Mouse (Mus musculus): ENCODE measurements at regions not wholly inside any gene's neighbourhood (a gene's known extent, or its start where the extent isn't known, plus 50 kb on each side); places are given as distances from the start of the nearest gene placed in this dataset.

- Histone ChIP-seq H3K27ac (ENCODE audit: low read depth) (no peak overlapping the region), H3K9ac (replicated peaks; ENCODE audit: low read depth, low read length) (no peak overlapping the region), H3K4me1 (ENCODE audit: control insufficient read depth, insufficient read depth) (no peaks in the 10 kb centered on the region), H3K36me3 (replicated peaks; ENCODE audit: control insufficient read depth, insufficient read depth, low read length) (no peaks in the 10 kb centered on the region), H3K4me2 (ENCODE audit: low read depth, low read length) (no peak overlapping the region), H3K27me3 (ENCODE audit: control insufficient read depth, insufficient read depth, low read length) (no peaks in the 10 kb centered on the region), H3K9me3 (replicated peaks; ENCODE audit: control insufficient read depth, low read length) (no peaks in the 10 kb centered on the region), H3K4me3 (ENCODE audit: low read depth, low read length) (no peak overlapping the region)
- DNase-seq (ENCODE audit: low spot score) (no peak), ATAC-seq (ENCODE audit: insufficient read depth, low read depth) (no peak)
- TF ChIP-seq EP300 (IDR thresholded peaks at IDR 0.05; ENCODE audit: low read depth) (no peak), CTCF (IDR thresholded peaks at IDR 0.05; ENCODE audit: low read depth) (no peak)
- 63% methylated on average over 7 of the region's 7 CpGs for WGBS
Observed at GRCm38 (mm10) chr4:67589976-67590727, 762.8 kb downstream of the Tlr4 start.

GRCm38 (mm10) chr4:67607166-67607565, 779.8 kb downstream of the Tlr4 start:
- H3K9ac ChIP-seq (replicated peaks; ENCODE audit: low read depth, low read length): no peak overlapping the region
- no peaks in the 10 kb centered on the region for H3K4me1 ChIP-seq (ENCODE audit: control insufficient read depth, insufficient read depth)
- no peak for TF ChIP-seq CTCF (IDR thresholded peaks at IDR 0.05; ENCODE audit: low read depth)
- no peak for TF ChIP-seq EP300 (IDR thresholded peaks at IDR 0.05; ENCODE audit: low read depth)
- H3K4me2 ChIP-seq (ENCODE audit: low read depth, low read length): no peak overlapping the region
- no peak overlapping the region for H3K4me3 ChIP-seq (ENCODE audit: low read depth, low read length)
- ATAC-seq (ENCODE audit: insufficient read depth, low read depth): no peak
- H3K9me3 ChIP-seq (replicated peaks; ENCODE audit: control insufficient read depth, low read length): no peaks in the 10 kb centered on the region
- H3K27ac ChIP-seq (ENCODE audit: low read depth): no peak overlapping the region
- no peak for DNase-seq (ENCODE audit: low spot score)
- H3K36me3 ChIP-seq (replicated peaks; ENCODE audit: control insufficient read depth, insufficient read depth, low read length): no peaks in the 10 kb centered on the region
- no peaks in the 10 kb centered on the region for H3K27me3 ChIP-seq (ENCODE audit: control insufficient read depth, insufficient read depth, low read length)

DNA sequence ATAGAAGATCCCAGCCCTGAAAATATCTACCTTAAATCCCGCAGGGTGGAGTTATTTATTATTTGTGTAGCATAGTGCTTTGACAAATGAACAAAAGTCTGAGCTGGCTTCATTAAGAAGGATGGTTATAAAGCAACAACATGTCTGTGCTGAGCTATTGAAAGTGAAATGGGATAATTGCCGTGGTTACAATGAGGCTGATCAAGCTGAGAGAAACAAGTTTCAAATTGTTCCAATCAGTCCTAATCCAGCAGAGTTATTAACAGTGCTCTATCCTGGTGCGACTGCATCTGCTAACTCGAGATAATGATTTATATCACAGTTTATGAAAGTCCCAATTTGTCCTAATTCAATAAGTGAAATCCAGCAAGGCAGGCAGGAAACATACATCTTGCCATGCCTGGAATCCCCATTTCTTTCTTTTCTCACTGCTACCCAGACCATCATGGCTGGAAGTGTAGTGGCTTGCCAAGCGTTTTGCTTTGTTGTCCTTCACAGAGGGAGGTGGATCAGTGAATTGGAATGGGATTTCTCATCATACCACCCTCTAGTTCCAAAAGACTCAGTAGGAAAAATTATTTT, 787.2 kb downstream of the Tlr4 start:
- no peak overlapping the region for H3K27ac ChIP-seq (ENCODE audit: low read depth)

GRCm38 (mm10) chr4:67626641-67627040, 799.3 kb downstream of the Tlr4 start:
- Histone ChIP-seq H3K27ac (ENCODE audit: low read depth) (no peak overlapping the region), H3K4me2 (ENCODE audit: low read depth, low read length) (no peak overlapping the region), H3K4me3 (ENCODE audit: low read depth, low read length) (no peak overlapping the region), H3K36me3 (replicated peaks; ENCODE audit: control insufficient read depth, insufficient read depth, low read length) (no peaks in the 10 kb centered on the region), H3K9ac (replicated peaks; ENCODE audit: low read depth, low read length) (no peak overlapping the region), H3K9me3 (replicated peaks; ENCODE audit: control insufficient read depth, low read length) (no peaks in the 10 kb centered on the region), H3K27me3 (ENCODE audit: control insufficient read depth, insufficient read depth, low read length) (no peaks in the 10 kb centered on the region), H3K4me1 (ENCODE audit: control insufficient read depth, insufficient read depth) (no peaks in the 10 kb centered on the region)
- DNase-seq (ENCODE audit: low spot score): no peak
- no peak for ATAC-seq (ENCODE audit: insufficient read depth, low read depth)
- no peak for TF ChIP-seq EP300 (IDR thresholded peaks at IDR 0.05; ENCODE audit: low read depth)
- TF ChIP-seq CTCF (IDR thresholded peaks at IDR 0.05; ENCODE audit: low read depth): no peak

More for the DNA sequence above, 787.2 kb downstream of the Tlr4 start:
- 66% methylated on average over 5 of the region's 5 CpGs for WGBS
- Histone ChIP-seq H3K36me3 (replicated peaks; ENCODE audit: control insufficient read depth, insufficient read depth, low read length) (no peaks in the 10 kb centered on the region), H3K4me2 (ENCODE audit: low read depth, low read length) (no peak overlapping the region), H3K4me1 (ENCODE audit: control insufficient read depth, insufficient read depth) (no peaks in the 10 kb centered on the region), H3K27me3 (ENCODE audit: control insufficient read depth, insufficient read depth, low read length) (no peaks in the 10 kb centered on the region), H3K4me3 (ENCODE audit: low read depth, low read length) (no peak overlapping the region), H3K9ac (replicated peaks; ENCODE audit: low read depth, low read length) (no peak overlapping the region), H3K9me3 (replicated peaks; ENCODE audit: control insufficient read depth, low read length) (no peaks in the 10 kb centered on the region)
- no peak for TF ChIP-seq EP300 (IDR thresholded peaks at IDR 0.05; ENCODE audit: low read depth)
- no peak for TF ChIP-seq CTCF (IDR thresholded peaks at IDR 0.05; ENCODE audit: low read depth)
- ATAC-seq (ENCODE audit: insufficient read depth, low read depth) (no peak), DNase-seq (ENCODE audit: low spot score) (no peak)

DNA sequence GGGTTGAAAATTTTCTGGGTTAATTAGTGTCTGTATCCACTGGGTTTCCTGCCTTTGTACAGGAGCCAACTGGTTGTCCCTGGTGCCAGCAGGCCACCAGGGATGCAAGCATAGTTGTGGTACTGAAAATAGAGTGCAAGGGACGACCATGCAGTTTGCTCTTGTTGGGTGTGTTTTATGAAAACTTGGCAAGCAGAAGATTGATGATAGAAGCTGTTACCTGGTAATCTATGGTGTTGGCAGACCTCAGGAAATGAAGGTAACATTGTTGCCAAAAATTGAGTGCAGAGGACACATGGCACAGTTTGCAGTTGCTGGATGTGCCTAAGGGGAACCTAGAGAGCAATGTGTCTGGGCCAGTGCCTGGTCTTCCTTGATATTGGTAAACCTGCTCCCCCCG, 818.7 kb downstream of the Tlr4 start:
- Histone ChIP-seq H3K4me1 (ENCODE audit: control insufficient read depth, insufficient read depth) (no peaks in the 10 kb centered on the region), H3K36me3 (replicated peaks; ENCODE audit: control insufficient read depth, insufficient read depth, low read length) (no peaks in the 10 kb centered on the region), H3K9ac (replicated peaks; ENCODE audit: low read depth, low read length) (no peak overlapping the region), H3K4me2 (ENCODE audit: low read depth, low read length) (no peak overlapping the region), H3K27me3 (ENCODE audit: control insufficient read depth, insufficient read depth, low read length) (no peaks in the 10 kb centered on the region), H3K4me3 (ENCODE audit: low read depth, low read length) (no peak overlapping the region), H3K27ac (ENCODE audit: low read depth) (no peak overlapping the region), H3K9me3 (replicated peaks; ENCODE audit: control insufficient read depth, low read length) (no peaks in the 10 kb centered on the region)
- TF ChIP-seq EP300 (IDR thresholded peaks at IDR 0.05; ENCODE audit: low read depth) (no peak), CTCF (IDR thresholded peaks at IDR 0.05; ENCODE audit: low read depth) (no peak)
- WGBS: 41% methylated on average over 2 of the region's 2 CpGs
- no peak for ATAC-seq (ENCODE audit: insufficient read depth, low read depth)
- DNase-seq (ENCODE audit: low spot score): no peak

DNA sequence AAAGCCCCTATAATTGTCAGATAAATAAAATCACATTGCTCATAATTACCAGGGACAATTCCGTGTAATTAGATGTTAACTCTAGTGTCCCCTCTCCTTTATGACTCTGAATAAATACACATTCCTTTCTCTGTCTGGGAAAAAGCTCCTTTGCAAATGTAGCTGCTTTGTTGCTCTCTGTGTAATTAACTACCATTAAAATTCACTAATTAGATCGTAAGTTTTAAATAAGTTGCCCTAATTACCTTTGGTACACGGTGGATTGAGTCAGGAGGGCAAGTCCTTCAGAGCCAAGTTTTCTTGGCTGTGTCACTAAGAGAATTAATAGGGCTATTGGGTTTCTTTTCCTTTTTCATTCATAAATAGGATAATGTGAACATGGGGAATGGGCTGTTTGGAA, 834.7 kb downstream of the Tlr4 start:
- Histone ChIP-seq H3K27ac (ENCODE audit: low read depth) (no peak overlapping the region), H3K4me1 (ENCODE audit: control insufficient read depth, insufficient read depth) (no peaks in the 10 kb centered on the region), H3K9me3 (replicated peaks; ENCODE audit: control insufficient read depth, low read length) (no peaks in the 10 kb centered on the region), H3K4me3 (ENCODE audit: low read depth, low read length) (no peak overlapping the region), H3K9ac (replicated peaks; ENCODE audit: low read depth, low read length) (no peak overlapping the region), H3K4me2 (ENCODE audit: low read depth, low read length) (no peak overlapping the region), H3K36me3 (replicated peaks; ENCODE audit: control insufficient read depth, insufficient read depth, low read length) (no peaks in the 10 kb centered on the region), H3K27me3 (ENCODE audit: control insufficient read depth, insufficient read depth, low read length) (no peaks in the 10 kb centered on the region)
- DNase-seq (ENCODE audit: low spot score) (no peak), ATAC-seq (ENCODE audit: insufficient read depth, low read depth) (no peak)
- WGBS: 68% methylated on average over 3 of the region's 3 CpGs
- no peak for TF ChIP-seq CTCF (IDR thresholded peaks at IDR 0.05; ENCODE audit: low read depth)
- no peak for TF ChIP-seq EP300 (IDR thresholded peaks at IDR 0.05; ENCODE audit: low read depth)

Measured in heart, postnatal 0 days (tissue).